Mouse (Mus musculus): Measurements from ENCODE around the gene Vrk2.

- TF ChIP-seq CTCF (IDR thresholded peaks at IDR 0.05; ENCODE audit: extremely low read depth, insufficient read depth, insufficient read length, insufficient replicate concordance) (no peak), POLR2A (IDR thresholded peaks at IDR 0.05; ENCODE audit: low read depth, low read length) (no peak)
Measured at GRCm38 (mm10) chr11:26608795-26609194, 15.0 kb upstream of the Vrk2 start.

Measured in spleen, adult 2 months (tissue).